Mouse (Mus musculus) liver, embryonic 12.5 days (tissue): ENCODE measurements around the gene Crebl2. TPM values are rescaled to one million over a fixed set of nuclear protein-coding genes. Genes with fewer than 3 reads are reported as not detected.
A peak's percentile ranks its signal among the peaks of the same experiment; 100 is the strongest.

Source experiments
- ATAC-seq: fragments of 200-750 bp; cut with Nextera tagmentation; 2 replicates; pipeline ENCODE4 v1.8.0; 2017; ENCODE audit warnings: moderate number of reproducible peaks, mild to moderate bottlenecking, moderate library complexity
- H3K27ac ChIP-seq: fragments of 300-500 bp; sonication (generic); 2 replicates; pipeline ENCODE4 v1.5.1; 2016; ENCODE audit warnings: mild to moderate bottlenecking
- H3K27me3 ChIP-seq: fragments of 300-500 bp; sonication (generic); replicated peaks from 2 replicates; pipeline ENCODE4 v1.6.1; 2016; ENCODE audit warnings: mild to moderate bottlenecking, moderate library complexity
- H3K36me3 ChIP-seq: fragments of 300-500 bp; sonication (generic); 2 replicates; pipeline ENCODE4 v1.6.1; 2016; ENCODE audit warnings: mild to moderate bottlenecking, moderate library complexity
- H3K4me1 ChIP-seq: fragments of 300-500 bp; sonication (generic); 2 replicates; pipeline ENCODE4 v1.6.1; 2016
- H3K4me2 ChIP-seq: fragments of 300-500 bp; sonication (generic); 2 replicates; pipeline ENCODE4 v1.6.1; 2016; ENCODE audit warnings: mild to moderate bottlenecking, moderate library complexity
- H3K4me3 ChIP-seq: fragments of 300-500 bp; sonication (generic); 2 replicates; pipeline ENCODE4 v1.5.1; 2016; ENCODE audit warnings: mild to moderate bottlenecking, moderate library complexity
- H3K9ac ChIP-seq: fragments of 300-500 bp; sonication (generic); 2 replicates; pipeline ENCODE4 v1.6.1; 2016; ENCODE audit warnings: mild to moderate bottlenecking, moderate library complexity
- H3K9me3 ChIP-seq: fragments of 300-500 bp; sonication (generic); replicated peaks from 2 replicates; pipeline ENCODE4 v1.6.1; 2016; ENCODE audit warnings: mild to moderate bottlenecking, moderate library complexity
- WGBS: fragments of 180-500 bp; shearing (Covaris S2); methylation state at CpG from one replicate; pipeline ENCODE4 v1.1.7; 2016; ENCODE audit not compliant: insufficient replicate concordance; 5-methylcytosine and 5-hydroxymethylcytosine counted together
- polyA plus RNA-seq: library from polyadenylated mRNA; unstranded; fragments of >200 nt; fragmentation: Nextera tagmentation; extraction: Ambion mirVana; gene quantifications from 2 replicates; pipeline ENCODE4 v1.2.1, GENCODE M21; 2016

The Crebl2 gene
- polyA plus RNA-seq = 1.2 and 1.8 TPM in 2 replicates

- peak within 1 kb of the TSS; percentile 82 for H3K4me3 ChIP-seq
- peaks cover 53% of the 10 kb centered on the region for H3K4me1 ChIP-seq
- H3K36me3 ChIP-seq = no peaks in the 10 kb centered on the region
- peak within 1 kb of the TSS; percentile 94 for H3K27ac ChIP-seq
- H3K9me3 ChIP-seq = no peaks in the 10 kb centered on the region
- peak within 1 kb of the TSS; percentile 85 for H3K4me2 ChIP-seq
- H3K9ac ChIP-seq = peak within 1 kb of the TSS; percentile 85
- ATAC-seq = peak; percentile 96
- H3K27me3 ChIP-seq = no peaks in the 10 kb centered on the region
- under 1% methylated on average over 48 of the region's 58 CpGs for WGBS
Observed at GRCm38 (mm10) chr6:134829786-134830700, at the start of gene Crebl2. Gene Crebl2, plus strand, starts transcription at chr6:134830154.

- peak overlapping the region; percentile 64 for H3K4me2 ChIP-seq
- H3K27me3 ChIP-seq = no peaks in the 10 kb centered on the region
- peaks cover 52% of the 10 kb centered on the region for H3K4me1 ChIP-seq
- 38% methylated on average over 7 of the region's 7 CpGs for WGBS
- H3K4me3 ChIP-seq = peak overlapping the region; percentile 45
- ATAC-seq = peak; percentile 98
- peak overlapping the region; percentile 54 for H3K9ac ChIP-seq
- H3K36me3 ChIP-seq = no peaks in the 10 kb centered on the region
- H3K9me3 ChIP-seq = no peaks in the 10 kb centered on the region
- H3K27ac ChIP-seq = peak overlapping the region; percentile 91
Observed at GRCm38 (mm10) chr6:134781494-134781913, 48.5 kb upstream of the Crebl2 start.

GRCm38 (mm10) chr6:134782900-134783299 is 47.1 kb upstream of the Crebl2 start:
- Histone ChIP-seq H3K9me3 (no peaks in the 10 kb centered on the region), H3K4me3 (no peak overlapping the region), H3K9ac (no peak overlapping the region), H3K4me2 (no peak overlapping the region), H3K4me1 (peaks cover 50% of the 10 kb centered on the region), H3K27ac (peak overlapping the region; percentile 91), H3K36me3 (no peaks in the 10 kb centered on the region), H3K27me3 (no peaks in the 10 kb centered on the region)
- no peak for ATAC-seq
- 88% methylated on average over 7 of the region's 7 CpGs for WGBS

GRCm38 (mm10) chr6:134786426-134786825 is 43.5 kb upstream of the Crebl2 start:
- 74% methylated on average over 3 of the region's 3 CpGs for WGBS
- peaks cover 54% of the 10 kb centered on the region for H3K4me1 ChIP-seq
- no peak overlapping the region for H3K4me3 ChIP-seq
- no peaks in the 10 kb centered on the region for H3K27me3 ChIP-seq
- no peak overlapping the region for H3K27ac ChIP-seq
- no peaks in the 10 kb centered on the region for H3K36me3 ChIP-seq
- no peak overlapping the region for H3K9ac ChIP-seq
- H3K4me2 ChIP-seq = no peak overlapping the region
- no peaks in the 10 kb centered on the region for H3K9me3 ChIP-seq
- ATAC-seq = no peak

DNA sequence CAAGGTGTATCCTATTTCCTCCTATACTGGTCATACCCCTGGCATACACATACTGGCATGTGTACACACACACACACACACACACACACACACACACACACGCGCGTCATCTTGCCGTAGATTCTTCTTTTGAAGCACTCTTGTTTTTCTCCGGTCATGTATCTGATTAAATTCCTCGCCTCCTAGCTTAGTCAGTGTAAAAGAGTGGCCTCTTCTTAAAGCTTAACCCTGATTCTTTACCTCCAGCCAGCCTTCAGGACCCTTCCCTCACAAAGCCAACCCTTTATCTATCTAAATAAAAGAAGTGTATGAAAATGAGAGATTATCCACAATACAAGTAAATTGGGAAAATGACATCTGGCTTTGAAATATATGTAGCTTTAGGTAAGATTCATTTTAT is 40.9 kb upstream of the Crebl2 start:
- WGBS = 86% methylated on average over 6 of the region's 6 CpGs
- no peak for ATAC-seq
- Histone ChIP-seq H3K4me1 (peaks cover 45% of the 10 kb centered on the region), H3K36me3 (no peaks in the 10 kb centered on the region), H3K4me2 (no peak overlapping the region), H3K9me3 (no peaks in the 10 kb centered on the region), H3K4me3 (no peak overlapping the region), H3K27ac (no peak overlapping the region), H3K27me3 (0 out of 2 replicates have a peak, but pooled peaks cover 3% of the 10 kb centered on the region), H3K9ac (no peak overlapping the region)

DNA sequence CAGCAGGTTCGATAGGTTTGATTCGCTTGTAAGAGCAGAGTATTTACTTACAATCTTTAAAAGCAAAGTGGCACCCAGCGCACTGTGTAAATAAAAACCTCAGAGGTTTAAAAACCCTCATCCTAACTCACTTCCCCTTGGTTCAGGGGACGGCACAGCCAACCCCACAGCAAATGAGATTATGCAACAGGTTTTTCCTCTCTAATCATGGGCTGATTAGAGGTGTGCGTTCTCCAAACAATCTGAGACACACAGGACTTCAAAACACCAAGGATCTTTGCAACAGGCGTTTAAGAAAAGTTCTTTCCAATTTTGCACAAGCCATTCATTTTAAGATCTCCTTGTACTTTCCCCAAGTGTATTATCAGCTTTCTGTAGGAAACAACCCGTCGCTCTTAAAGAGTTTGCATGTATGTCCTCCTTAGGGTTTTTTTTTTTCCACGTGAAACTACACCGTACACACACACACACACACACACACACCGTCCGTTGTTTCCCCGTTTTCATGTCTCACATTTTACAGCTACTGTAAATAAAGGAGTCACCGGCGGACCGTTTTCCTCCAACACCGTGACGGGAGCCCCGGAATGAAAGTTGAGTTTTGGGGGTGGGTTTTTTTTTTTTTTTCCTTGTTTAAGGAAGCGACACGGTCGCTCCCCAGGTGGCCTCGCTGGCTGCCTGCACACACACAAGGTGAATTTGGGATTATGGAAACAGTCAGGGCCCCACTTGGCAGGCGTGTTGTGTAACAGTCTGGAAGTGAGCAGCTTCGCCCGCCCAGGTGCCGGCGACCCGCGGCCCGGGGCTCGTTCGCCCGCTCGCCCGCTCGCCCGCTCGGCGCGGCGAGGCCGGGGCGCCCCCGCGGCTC is 38.5 kb upstream of the Crebl2 start:
- ATAC-seq = peak; percentile 27; the same call in 1 of the 2 replicates
- 1% methylated on average over 39 of the region's 46 CpGs for WGBS
- peaks cover 43% of the 10 kb centered on the region for H3K4me1 ChIP-seq

GRCm38 (mm10) chr6:134792141-134793045 is 37.6 kb upstream of the Crebl2 start, which contains the start of gene Dusp16:
Gene Dusp16, minus strand, starts transcription at chr6:134792625.
- Histone ChIP-seq H3K4me3 (peak within 1 kb of the TSS; percentile 85), H3K4me2 (peak within 1 kb of the TSS; percentile 91), H3K9ac (peak within 1 kb of the TSS; percentile 97), H3K4me1 (peaks cover 41% of the 10 kb centered on the region), H3K27me3 (0 out of 2 replicates have a peak, but pooled peaks cover 3% of the 10 kb centered on the region), H3K9me3 (no peaks in the 10 kb centered on the region), H3K36me3 (no peaks in the 10 kb centered on the region), H3K27ac (peak within 1 kb of the TSS; percentile 93)
- 1% methylated on average over 72 of the region's 108 CpGs for WGBS
- ATAC-seq = peak; percentile 87

More for the DNA sequence above, 38.5 kb upstream of the Crebl2 start:
- Histone ChIP-seq H3K27me3 (0 out of 2 replicates have a peak, but pooled peaks cover 3% of the 10 kb centered on the region), H3K4me2 (peak overlapping the region; percentile 91), H3K9me3 (no peaks in the 10 kb centered on the region), H3K4me3 (peak overlapping the region; percentile 85), H3K27ac (peak overlapping the region; percentile 93), H3K36me3 (no peaks in the 10 kb centered on the region), H3K9ac (peak overlapping the region; percentile 97)

- Histone ChIP-seq H3K4me2 (peak overlapping the region; percentile 91), H3K36me3 (no peaks in the 10 kb centered on the region), H3K9me3 (no peaks in the 10 kb centered on the region), H3K9ac (peak overlapping the region; percentile 97), H3K4me1 (peaks cover 33% of the 10 kb centered on the region), H3K27ac (peak overlapping the region; percentile 71), H3K4me3 (peak overlapping the region; percentile 85), H3K27me3 (0 out of 2 replicates have a peak, but pooled peaks cover 3% of the 10 kb centered on the region)
- 35% methylated on average over 21 of the region's 21 CpGs for WGBS
- ATAC-seq = no peak
Observed at GRCm38 (mm10) chr6:134793046-134793806, 36.7 kb upstream of the Crebl2 start.

- H3K4me1 ChIP-seq = peaks cover 29% of the 10 kb centered on the region
- WGBS = 12% methylated on average over 21 of the region's 21 CpGs
- 0 out of 2 replicates have a peak, but pooled peaks cover 3% of the 10 kb centered on the region for H3K27me3 ChIP-seq
- H3K9ac ChIP-seq = 0 out of 2 replicates have a peak overlapping the region, but pooled peaks have one; percentile 23
- peak; percentile 25; the same call in 1 of the 2 replicates for ATAC-seq
- peak overlapping the region; percentile 91 for H3K4me2 ChIP-seq
- peak overlapping the region; percentile 85 for H3K4me3 ChIP-seq
- no peaks in the 10 kb centered on the region for H3K36me3 ChIP-seq
- H3K27ac ChIP-seq = no peak overlapping the region
- H3K9me3 ChIP-seq = no peaks in the 10 kb centered on the region
Observed at GRCm38 (mm10) chr6:134793911-134794520, 35.9 kb upstream of the Crebl2 start.

GRCm38 (mm10) chr6:134796297-134796696 is 33.7 kb upstream of the Crebl2 start:
- Histone ChIP-seq H3K27ac (no peak overlapping the region), H3K9ac (no peak overlapping the region), H3K4me1 (peaks cover 15% of the 10 kb centered on the region), H3K36me3 (no peaks in the 10 kb centered on the region), H3K9me3 (no peaks in the 10 kb centered on the region), H3K4me3 (no peak overlapping the region), H3K27me3 (0 out of 2 replicates have a peak, but pooled peaks cover 3% of the 10 kb centered on the region), H3K4me2 (no peak overlapping the region)
- WGBS = 57% methylated on average over 10 of the region's 10 CpGs
- ATAC-seq = no peak
